Mouse (Mus musculus) MEL (cell line): ENCODE measurements around the gene Lifr. TPM values are rescaled to one million over a fixed set of nuclear protein-coding genes. Genes with fewer than 3 reads are reported as not detected.

Experiments
- DNase-seq: peaks from one replicate; pipeline ENCODE4 v3.0.0; 2011; ENCODE audit warnings: low read depth, low spot score
- H3K27ac ChIP-seq: 2 replicates; pipeline ENCODE4 v1.5.1; 2012; ENCODE audit warnings: low read depth, mild to moderate bottlenecking, control low read depth, low read length, moderate library complexity; ENCODE audit not compliant: control insufficient read depth
- H3K27me3 ChIP-seq, 2 experiments: fragments of 150-350 bp in 1 of 2; sonication (generic) in 1 of 2; 2 replicates each; pipeline ENCODE4 v1.6.1; 2012; ENCODE audit warnings: low read length in 2 of 2, mild to moderate bottlenecking in 2 of 2, improper control_type of control experiment in 1 of 2, moderate library complexity in 1 of 2; ENCODE audit not compliant: insufficient read depth in 2 of 2, control insufficient read depth in 1 of 2
- H3K36me3 ChIP-seq, 2 experiments: 2 replicates each; pipeline ENCODE4 v1.6.1; 2012 to 2014; ENCODE audit warnings: low read length in 2 of 2, improper control_type of control experiment in 1 of 2, inconsistent platforms in 1 of 2, mild to moderate bottlenecking in 1 of 2; ENCODE audit not compliant: insufficient read depth in 2 of 2, control insufficient read depth in 1 of 2
- H3K4me1 ChIP-seq, 2 experiments: fragments of 150-350 bp in 1 of 2; sonication (generic) in 1 of 2; 2 replicates each; pipeline ENCODE4 v1.6.1; 2012; ENCODE audit warnings: low read length in 2 of 2, improper control_type of control experiment in 1 of 2, mild to moderate bottlenecking in 1 of 2; ENCODE audit not compliant: insufficient read depth in 2 of 2, control insufficient read depth in 1 of 2
- H3K4me3 ChIP-seq, 2 experiments: fragments of 150-350 bp in 1 of 2; sonication (generic) in 1 of 2; 2 replicates each; pipeline ENCODE4 v1.5.1; 2012; ENCODE audit warnings: low read depth in 2 of 2, low read length in 2 of 2, mild to moderate bottlenecking in 2 of 2, moderate library complexity in 2 of 2, control low read depth in 1 of 2, improper control_type of control experiment in 1 of 2; ENCODE audit not compliant: control insufficient read depth in 1 of 2, insufficient read depth in 1 of 2
- H3K79me2 ChIP-seq: 2 replicates; pipeline ENCODE4 v1.6.1; 2012; ENCODE audit warnings: mild to moderate bottlenecking, low read length, moderate library complexity; ENCODE audit not compliant: control insufficient read depth, poor library complexity, insufficient read depth
- H3K9ac ChIP-seq: 2 replicates; pipeline ENCODE4 v1.6.1; 2012; ENCODE audit warnings: low read depth, mild to moderate bottlenecking, control low read depth, low read length, moderate library complexity; ENCODE audit not compliant: control insufficient read depth, poor library complexity, severe bottlenecking
- H3K9me3 ChIP-seq: fragments of 150-350 bp; sonication (generic); replicated peaks from 2 replicates; pipeline ENCODE4 v1.6.1; 2012; ENCODE audit warnings: mild to moderate bottlenecking, low read length, improper control_type of control experiment, moderate library complexity; ENCODE audit not compliant: insufficient read depth
- BHLHE40 ChIP-seq: IDR thresholded peaks from 2 replicates; pipeline ENCODE4 v1.6.1; 2012; ENCODE audit warnings: low read depth, mild to moderate bottlenecking, inconsistent platforms, low read length, improper control_type of control experiment, borderline replicate concordance
- CHD1 ChIP-seq: IDR thresholded peaks from 2 replicates; pipeline ENCODE4 v1.6.1; 2012; ENCODE audit warnings: low read depth, mild to moderate bottlenecking, inconsistent platforms, low read length, improper control_type of control experiment
- CHD2 ChIP-seq: IDR thresholded peaks from 2 replicates; pipeline ENCODE4 v1.6.1; 2011; ENCODE audit warnings: low read length, improper control_type of control experiment
- E2F4 ChIP-seq: IDR thresholded peaks from 2 replicates; pipeline ENCODE4 v1.6.1; 2011; ENCODE audit warnings: low read depth, low read length, improper control_type of control experiment, borderline replicate concordance
- ELF1 ChIP-seq: IDR thresholded peaks from 2 replicates; pipeline ENCODE4 v1.6.1; 2014; ENCODE audit warnings: low read depth, mild to moderate bottlenecking, inconsistent platforms, low read length, improper control_type of control experiment, moderate library complexity
- EP300 ChIP-seq, 2 experiments: IDR thresholded peaks; 2 replicates each; pipeline ENCODE4 v1.6.1; 2011; ENCODE audit warnings: improper control_type of control experiment in 2 of 2, low read length in 2 of 2, low read depth in 1 of 2, mild to moderate bottlenecking in 1 of 2
- ETS1 ChIP-seq: IDR thresholded peaks from 2 replicates; pipeline ENCODE4 v1.6.1; 2012; ENCODE audit warnings: low read depth, mild to moderate bottlenecking, inconsistent platforms, low read length, improper control_type of control experiment, moderate library complexity
- GATA1 ChIP-seq: IDR thresholded peaks from 2 replicates; pipeline ENCODE4 v1.6.1; 2011; ENCODE audit warnings: low read depth, low read length, improper control_type of control experiment
- HCFC1 ChIP-seq: IDR thresholded peaks from 2 replicates; pipeline ENCODE4 v1.6.1; 2012; ENCODE audit warnings: low read depth, mild to moderate bottlenecking, inconsistent platforms, low read length, improper control_type of control experiment, moderate library complexity
- JUND ChIP-seq: IDR thresholded peaks from 2 replicates; pipeline ENCODE4 v1.6.1; 2011; ENCODE audit warnings: low read depth, mild to moderate bottlenecking, improper control_type of control experiment, low read length
- MAFK ChIP-seq: IDR thresholded peaks from 2 replicates; pipeline ENCODE4 v1.6.1; 2011; ENCODE audit warnings: low read depth, mild to moderate bottlenecking, low read length, improper control_type of control experiment, borderline replicate concordance
- MAX ChIP-seq: IDR thresholded peaks from 2 replicates; pipeline ENCODE4 v1.6.1; 2011; ENCODE audit warnings: low read length, improper control_type of control experiment
- MAZ ChIP-seq: IDR thresholded peaks from 2 replicates; pipeline ENCODE4 v1.6.1; 2012; ENCODE audit warnings: low read depth, mild to moderate bottlenecking, inconsistent platforms, low read length, improper control_type of control experiment
- MEF2A ChIP-seq: IDR thresholded peaks from 2 replicates; pipeline ENCODE4 v1.6.1; 2014; ENCODE audit warnings: low read depth, mild to moderate bottlenecking, inconsistent platforms, low read length, improper control_type of control experiment; ENCODE audit not compliant: poor library complexity, insufficient replicate concordance, severe bottlenecking; ENCODE audit errors: extremely low read depth
- MXI1 ChIP-seq: IDR thresholded peaks from 2 replicates; pipeline ENCODE4 v1.6.1; 2011; ENCODE audit warnings: mild to moderate bottlenecking, low read depth, low read length, improper control_type of control experiment
- NELFE ChIP-seq: IDR thresholded peaks from 2 replicates; pipeline ENCODE4 v1.6.1; 2011; ENCODE audit warnings: low read depth, low read length, improper control_type of control experiment
- NRF1 ChIP-seq: IDR thresholded peaks from 2 replicates; pipeline ENCODE4 v1.6.1; 2014; ENCODE audit warnings: low read depth, mild to moderate bottlenecking, inconsistent platforms, low read length, improper control_type of control experiment, moderate library complexity; ENCODE audit not compliant: poor library complexity, insufficient read depth, severe bottlenecking
- POLR2A ChIP-seq, 2 experiments: IDR thresholded peaks; 2 replicates each; pipeline ENCODE4 v1.6.1; 2011 to 2012; ENCODE audit warnings: low read length in 2 of 2, mild to moderate bottlenecking in 2 of 2, control low read depth in 1 of 2, improper control_type of control experiment in 1 of 2, low read depth in 1 of 2, moderate library complexity in 1 of 2; ENCODE audit not compliant: control insufficient read depth in 1 of 2, insufficient read depth in 1 of 2, poor library complexity in 1 of 2
- POLR2AphosphoS5 ChIP-seq: IDR thresholded peaks from 2 replicates; pipeline ENCODE4 v1.6.1; 2012; ENCODE audit warnings: low read depth, borderline replicate concordance, mild to moderate bottlenecking, inconsistent platforms, low read length, moderate library complexity, mixed read lengths
- RCOR1 ChIP-seq: IDR thresholded peaks from 2 replicates; pipeline ENCODE4 v1.6.1; 2012; ENCODE audit warnings: low read depth, mild to moderate bottlenecking, inconsistent platforms, low read length, improper control_type of control experiment
- SIN3A ChIP-seq: IDR thresholded peaks from 2 replicates; pipeline ENCODE4 v1.6.1; 2012; ENCODE audit warnings: low read length, improper control_type of control experiment, inconsistent platforms
- SMC3 ChIP-seq: IDR thresholded peaks from 2 replicates; pipeline ENCODE4 v1.6.1; 2011; ENCODE audit warnings: low read depth, low read length, improper control_type of control experiment
- TCF12 ChIP-seq: IDR thresholded peaks from 2 replicates; pipeline ENCODE4 v1.6.1; 2014; ENCODE audit warnings: low read depth, mild to moderate bottlenecking, inconsistent platforms, low read length, improper control_type of control experiment, moderate library complexity
- UBTF ChIP-seq: IDR thresholded peaks from 2 replicates; pipeline ENCODE4 v1.6.1; 2012; ENCODE audit warnings: low read depth, mild to moderate bottlenecking, inconsistent platforms, low read length, improper control_type of control experiment, moderate library complexity, borderline replicate concordance; ENCODE audit not compliant: insufficient read depth
- USF2 ChIP-seq, 2 experiments: IDR thresholded peaks; 2 replicates each; pipeline ENCODE4 v1.6.1; 2011 to 2012; ENCODE audit warnings: improper control_type of control experiment in 2 of 2, low read length in 2 of 2, borderline replicate concordance in 1 of 2, inconsistent platforms in 1 of 2, low read depth in 1 of 2, mild to moderate bottlenecking in 1 of 2; ENCODE audit not compliant: insufficient read depth in 1 of 2
- ZMIZ1 ChIP-seq: IDR thresholded peaks from 2 replicates; pipeline ENCODE4 v1.6.1; 2012; ENCODE audit warnings: low read depth, mild to moderate bottlenecking, inconsistent platforms, low read length, improper control_type of control experiment, moderate library complexity
- ZNF384 ChIP-seq: IDR thresholded peaks from 2 replicates; pipeline ENCODE4 v1.6.1; 2012; ENCODE audit warnings: low read depth, mild to moderate bottlenecking, inconsistent platforms, low read length, improper control_type of control experiment
- polyA plus RNA-seq, 2 experiments: library from polyadenylated mRNA; stranded (reverse) in 1 of 2; unstranded in 1 of 2; fragments of >175 nt in 1 of 2; fragments of >200 nt in 1 of 2; gene quantifications; 2 replicates each; pipeline versions ENCODE4 v1.2.1 to v1.2.4; 2012; ENCODE audit warnings: low replicate concordance in 2 of 2, low read depth in 1 of 2; ENCODE audit not compliant: insufficient read length in 2 of 2, insufficient read depth in 1 of 2, missing spikeins in 1 of 2
- total RNA-seq: library from RNA; depleted of rRNA; stranded (reverse); fragments of 300-350 nt; gene quantifications from 2 replicates; pipeline ENCODE4 v1.2.3, GENCODE M21; 2012

Lifr gene
- total and polyA plus RNA-seq, 3 experiments: not detected

DNA sequence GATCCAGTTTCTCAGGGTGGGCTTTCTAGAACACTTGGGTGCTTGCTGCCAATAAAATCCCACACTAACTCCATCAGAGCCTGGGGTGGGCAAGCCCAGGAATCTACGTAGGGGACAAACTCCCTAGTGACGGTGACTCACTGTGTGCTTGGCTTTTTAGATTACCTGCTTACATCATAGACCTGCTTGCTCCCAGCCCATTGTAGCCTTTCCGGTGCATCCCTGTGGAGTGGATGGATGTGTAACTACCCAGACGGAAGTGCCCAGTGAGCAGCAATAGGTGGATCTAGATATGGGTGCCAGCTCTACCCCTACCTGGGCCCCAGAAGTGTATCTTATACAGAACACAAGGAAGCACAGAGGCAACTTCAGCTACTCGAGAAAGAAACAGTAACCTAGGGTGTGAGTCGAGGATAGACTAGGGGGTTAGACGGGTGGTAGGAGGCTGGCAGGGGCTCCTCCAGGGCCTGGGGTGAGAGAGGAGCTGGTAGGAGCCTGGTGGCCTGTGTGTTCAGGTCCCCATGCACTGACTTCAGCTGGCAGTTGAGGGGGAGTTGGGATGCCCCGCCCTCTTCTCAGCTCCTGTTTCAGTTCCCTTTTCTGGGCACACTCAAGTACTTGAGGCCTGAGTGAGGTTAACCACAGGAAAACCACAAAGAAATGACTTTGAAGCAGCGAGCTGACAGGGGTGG, 126.3 kb downstream of the Lifr start (continued):
- no peak for TF ChIP-seq USF2 (IDR thresholded peaks at IDR 0.05; ENCODE audit: borderline replicate concordance in 1 of 2, insufficient read depth in 1 of 2, low read depth in 1 of 2, low read length in 2 of 2)
- TF ChIP-seq UBTF: no peak
- TF ChIP-seq SIN3A: no peak; the same call in 1 of the 2 replicates
- no peak for TF ChIP-seq CHD1
- TF ChIP-seq GATA1: no peak
- peak; percentile 72 for TF ChIP-seq ETS1
- peak; percentile 94 for TF ChIP-seq MAFK
- TF ChIP-seq HCFC1: no peak
- no peak for TF ChIP-seq MAX
- TF ChIP-seq RCOR1: peak; percentile 97
- TF ChIP-seq MAZ: peak; percentile 61; the same call in 1 of the 2 replicates
- peak; percentile 86; the same call in 1 of the 2 replicates for TF ChIP-seq BHLHE40
- no peak for TF ChIP-seq CHD2
- TF ChIP-seq ELF1: no peak
- TF ChIP-seq NRF1: no peak
- TF ChIP-seq, all 39 proteins: peak for 11

DNA sequence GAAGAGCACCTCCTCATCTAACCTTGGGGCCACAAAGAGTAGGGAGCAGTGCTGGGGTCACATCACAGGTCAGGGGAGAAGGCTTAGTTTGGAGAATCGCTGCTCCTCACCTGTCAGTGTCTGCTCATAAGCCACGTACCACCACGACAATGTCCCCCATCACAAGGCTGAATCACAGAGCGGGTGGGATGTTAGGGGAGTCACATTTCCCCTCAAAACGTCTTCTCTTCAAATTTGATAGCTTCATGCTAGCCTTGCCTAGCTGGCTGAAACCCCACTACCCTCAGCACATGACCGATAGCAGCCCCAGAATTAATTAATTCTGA, 126.8 kb downstream of the Lifr start:
- TF ChIP-seq MAX: 0 out of 2 replicates have a peak, but pooled peaks have one; percentile 32
- TF ChIP-seq MEF2A: no peak
- Histone ChIP-seq H3K27ac (no peak overlapping the region), H3K27me3 (0 out of 4 replicates have a peak, but pooled peaks cover 2 to 3% of the 10 kb centered on the region in 2 experiments), H3K36me3 (peaks cover 0 to 7% of the 10 kb centered on the region in 2 experiments; a peak in 2 of 4 replicates), H3K4me3 (no peak overlapping the region), H3K79me2 (no peaks in the 10 kb centered on the region), H3K9ac (no peak overlapping the region), H3K9me3 (no peaks in the 10 kb centered on the region), H3K4me1 (peaks cover 0 to 8% of the 10 kb centered on the region in 2 experiments; a peak in 2 of 4 replicates)
- DNase-seq: no peak

DNA sequence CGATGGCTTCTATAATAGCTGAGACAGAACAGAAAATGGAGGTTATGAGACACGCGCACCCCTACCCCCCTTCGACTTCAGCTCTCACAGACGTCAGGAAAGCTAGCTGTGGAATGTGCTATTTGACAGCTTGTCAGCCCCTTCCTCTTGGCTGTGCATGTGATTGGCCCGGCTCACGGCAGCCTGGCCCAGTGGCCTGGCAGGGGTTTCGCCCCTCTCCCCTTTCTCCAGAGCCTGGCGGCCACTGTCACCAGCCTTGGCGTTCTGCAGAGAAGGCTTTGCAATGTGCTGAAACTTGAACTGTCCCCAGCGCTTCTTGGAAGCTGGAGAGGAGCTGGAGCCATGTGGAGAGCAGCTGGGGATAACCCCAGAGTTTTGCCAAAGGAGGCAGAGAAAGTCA, 132.4 kb downstream of the Lifr start:
- Histone ChIP-seq H3K27me3 (peaks cover 3 to 7% of the 10 kb centered on the region in 2 experiments; a peak in 3 of 4 replicates), H3K79me2 (no peaks in the 10 kb centered on the region), H3K9me3 (no peaks in the 10 kb centered on the region), H3K4me1 (no peaks in the 10 kb centered on the region), H3K27ac (no peak overlapping the region), H3K36me3 (peaks cover 0 to 4% of the 10 kb centered on the region in 2 experiments; a peak in 2 of 4 replicates), H3K9ac (no peak overlapping the region), H3K4me3 (no peak overlapping the region)
- TF ChIP-seq MAX: no peak
- no peak for TF ChIP-seq MEF2A
- TF ChIP-seq CHD1: no peak
- no peak for TF ChIP-seq POLR2A (IDR thresholded peaks at IDR 0.05; ENCODE audit: control insufficient read depth in 1 of 2, insufficient read depth in 1 of 2, low read depth in 1 of 2, low read length in 2 of 2, poor library complexity in 1 of 2)
- no peak for TF ChIP-seq ZNF384
- no peak for TF ChIP-seq ZMIZ1
- no peak for TF ChIP-seq MXI1
- no peak for TF ChIP-seq JUND
- no peak for TF ChIP-seq EP300 (IDR thresholded peaks at IDR 0.05; ENCODE audit: low read depth in 1 of 2, low read length in 2 of 2)
- TF ChIP-seq CHD2: no peak
- no peak for TF ChIP-seq NELFE
- TF ChIP-seq E2F4: no peak
- no peak for TF ChIP-seq POLR2AphosphoS5
- TF ChIP-seq SMC3: no peak
- TF ChIP-seq BHLHE40: no peak
- no peak for TF ChIP-seq HCFC1
- no peak for TF ChIP-seq TCF12
- TF ChIP-seq UBTF: no peak
- no peak for DNase-seq
